ENCODE assay signal across 12 mouse cellular contexts in genomic region chr9:48711826-48712225, GRCm38 (mm10).
DNase-seq lines count a peak whose midpoint lies in the region; ATAC-seq and TF ChIP-seq lines count a peak whose summit lies in the region.
"Had no signal": no experiment of that assay in that cellular context is flagged by ENCODE, and none has a peak within 500 bp of the region (broad histone marks: within the 10 kb centered on the region; RNA-seq: fewer than 3 reads in every experiment).

No protein-coding gene starts in this region.

- TF ChIP-seq CTCF in lung, adult 2 months (IDR thresholded peaks at IDR 0.05; ENCODE audit: insufficient read depth, low read length), result no peak
- TF ChIP-seq CTCF in MEL (IDR thresholded peaks at IDR 0.05 in 2 of 3, conservative IDR thresholded peaks at IDR 0.05 in 1 of 3; ENCODE audit: control insufficient read depth in 1 of 3, insufficient read depth in 1 of 3, low read depth in 2 of 3, low read length in 3 of 3, poor library complexity in 1 of 3, severe bottlenecking in 1 of 3), result no peak; a peak in 1 of 6 replicates
- no peak for TF ChIP-seq CTCF in stomach, postnatal 0 days (IDR thresholded peaks at IDR 0.05; ENCODE audit: low read depth)

- peaks cover 2% of the 10 kb centered on the region; the same call in 1 of the 2 replicates for H3K27me3 ChIP-seq in lung, embryonic 16.5 days (ENCODE audit: control insufficient read depth, insufficient read depth, low read depth, low read length)
- no peaks in the 10 kb centered on the region for H3K27me3 ChIP-seq in MEL (ENCODE audit: control insufficient read depth in 1 of 2, insufficient read depth in 2 of 2, low read length in 2 of 2)
- H3K27me3 ChIP-seq in stomach, postnatal 0 days (ENCODE audit: control insufficient read depth, insufficient read depth, low read length), result no peaks in the 10 kb centered on the region
- H3K27me3 ChIP-seq: hindbrain, embryonic 15.5 days had no signal

- DNase-seq in lung, adult 2 months, result no peak
- peak; percentile 91 for DNase-seq in MEL (ENCODE audit: low read depth, low spot score)
- DNase-seq in stomach, postnatal 0 days (ENCODE audit: low spot score), result no peak
- DNase-seq in left cerebral cortex, postnatal 10 days (ENCODE audit: extremely low spot score in 1 of 2, low spot score in 2 of 2), result no peak
- DNase-seq: cerebellum, adult 8-10 months; kidney, adult 2 months; midbrain, embryonic 14.5 days had no signal

- no peak for TF ChIP-seq RAD21 in MEL (IDR thresholded peaks at IDR 0.05; ENCODE audit: low read depth, low read length)

- 59% methylated on average over 5 of the region's 5 CpGs for WGBS in lung, embryonic 16.5 days
- WGBS in lung, adult 2 months, result 71% methylated on average over 5 of the region's 5 CpGs
- WGBS in stomach, postnatal 0 days, result 77% methylated on average over 5 of the region's 5 CpGs

- peaks cover 2% of the 10 kb centered on the region; the same call in 1 of the 2 replicates for H3K36me3 ChIP-seq in lung, embryonic 16.5 days (ENCODE audit: control insufficient read depth, insufficient read depth, low read length)
- peaks cover 0 to 33% of the 10 kb centered on the region in 2 experiments; a peak in 2 of 4 replicates for H3K36me3 ChIP-seq in MEL (ENCODE audit: control insufficient read depth in 1 of 2, insufficient read depth in 2 of 2, low read length in 2 of 2)
- peaks cover 3% of the 10 kb centered on the region; the same call in 1 of the 2 replicates for H3K36me3 ChIP-seq in stomach, postnatal 0 days (ENCODE audit: control insufficient read depth, insufficient read depth, low read length)
- H3K36me3 ChIP-seq: hindbrain, embryonic 15.5 days had no signal

- TF ChIP-seq EP300 in MEL (IDR thresholded peaks at IDR 0.05; ENCODE audit: low read depth in 1 of 2, low read length in 2 of 2), result peak; percentile 86 to 92
- TF ChIP-seq EP300 in stomach, postnatal 0 days (optimal IDR thresholded peaks at IDR 0.05), result no peak

- H3K9ac ChIP-seq in lung, embryonic 16.5 days (ENCODE audit: low read length), result no peak overlapping the region; the same call in 1 of the 2 replicates
- H3K9ac ChIP-seq in MEL (ENCODE audit: control insufficient read depth, low read depth, low read length, poor library complexity, severe bottlenecking), result peak overlapping the region; percentile 82
- H3K9ac ChIP-seq in stomach, postnatal 0 days (ENCODE audit: low read length), result no peak overlapping the region
- H3K9ac ChIP-seq: hindbrain, embryonic 15.5 days had no signal

- TF ChIP-seq POLR2A in lung, adult 2 months (IDR thresholded peaks at IDR 0.05; ENCODE audit: borderline replicate concordance, extremely low read depth, low read depth, low read length), result no peak
- peak in 1 of 2 experiments; percentile 61; a peak in 1 of 4 replicates for TF ChIP-seq POLR2A in MEL (IDR thresholded peaks at IDR 0.05; ENCODE audit: control insufficient read depth in 1 of 2, insufficient read depth in 1 of 2, low read depth in 1 of 2, low read length in 2 of 2, poor library complexity in 1 of 2)

- ATAC-seq in lung, embryonic 16.5 days (ENCODE audit: low read depth), result no peak
- peak; percentile 64 for ATAC-seq in common myeloid progenitor, adult 5-6 weeks (replicated peaks; ENCODE audit: low read depth, poor library complexity, severe bottlenecking)
- ATAC-seq in stomach, postnatal 0 days (ENCODE audit: low FRiP score, low TSS enrichment), result no peak
- no peak for ATAC-seq in erythroid progenitor cell, adult 5-6 weeks (replicated peaks; ENCODE audit: low FRiP score, poor library complexity, severe bottlenecking)

- no peak overlapping the region for H3K4me3 ChIP-seq in lung, embryonic 16.5 days (ENCODE audit: low read length)
- H3K4me3 ChIP-seq in lung, adult 2 months (replicated peaks; ENCODE audit: extremely low read depth, low read depth, low read length), result no peak overlapping the region
- H3K4me3 ChIP-seq in MEL (ENCODE audit: control insufficient read depth in 1 of 2, insufficient read depth in 1 of 2, low read depth in 2 of 2, low read length in 2 of 2), result peak overlapping the region; percentile 40 to 58
- H3K4me3 ChIP-seq in stomach, postnatal 0 days (ENCODE audit: low read depth, low read length), result no peak overlapping the region
- H3K4me3 ChIP-seq: hindbrain, embryonic 15.5 days had no signal

- intact Hi-C loops in left cerebral cortex, postnatal 10 days (cut with DNase I), result no loop called here

- no peak overlapping the region for H3K4me2 ChIP-seq in lung, embryonic 16.5 days (ENCODE audit: low read depth, low read length)
- no peak overlapping the region for H3K4me2 ChIP-seq in stomach, postnatal 0 days (replicated peaks; ENCODE audit: low read depth)
- H3K4me2 ChIP-seq: heart, embryonic 11.5 days; hindbrain, embryonic 15.5 days had no signal

- H3K4me1 ChIP-seq in lung, embryonic 16.5 days (replicated peaks; ENCODE audit: control insufficient read depth, insufficient read depth, low read length), result peaks cover 25% of the 10 kb centered on the region
- peaks cover 13% of the 10 kb centered on the region for H3K4me1 ChIP-seq in lung, adult 2 months (ENCODE audit: control insufficient read depth, insufficient read depth, low read length)
- peaks cover 17 to 59% of the 10 kb centered on the region in 2 experiments for H3K4me1 ChIP-seq in MEL (ENCODE audit: control insufficient read depth in 1 of 2, insufficient read depth in 2 of 2, low read length in 2 of 2)
- no peaks in the 10 kb centered on the region for H3K4me1 ChIP-seq in stomach, postnatal 0 days (replicated peaks; ENCODE audit: control insufficient read depth, insufficient read depth)

- H3K27ac ChIP-seq in lung, embryonic 16.5 days (ENCODE audit: low read length), result peak overlapping the region; percentile 34; the same call in 1 of the 2 replicates
- peak overlapping the region; percentile 99 for H3K27ac ChIP-seq in MEL (ENCODE audit: control insufficient read depth, low read depth, low read length)
- H3K27ac ChIP-seq in stomach, postnatal 0 days (replicated peaks), result 0 out of 2 replicates have a peak overlapping the region, but pooled peaks have one; percentile 53
- H3K27ac ChIP-seq: hindbrain, embryonic 15.5 days had no signal

- no peaks in the 10 kb centered on the region for H3K9me3 ChIP-seq in lung, embryonic 16.5 days (ENCODE audit: control insufficient read depth, low read length)
- H3K9me3 ChIP-seq in MEL (replicated peaks; ENCODE audit: insufficient read depth, low read length), result no peaks in the 10 kb centered on the region
- no peaks in the 10 kb centered on the region for H3K9me3 ChIP-seq in stomach, postnatal 0 days (ENCODE audit: control insufficient read depth, low read length)
- H3K9me3 ChIP-seq: hindbrain, embryonic 15.5 days had no signal

- H3K79me2 ChIP-seq in MEL (ENCODE audit: control insufficient read depth, insufficient read depth, low read length, poor library complexity), result no peaks in the 10 kb centered on the region

TF ChIP-seq in MEL, 35 proteins besides CTCF, POLR2A, EP300 and RAD21 (continues in another document):
- peak; percentile 93 for TF ChIP-seq ZNF384 (IDR thresholded peaks at IDR 0.05; ENCODE audit: low read depth, low read length)
- TF ChIP-seq MAZ (IDR thresholded peaks at IDR 0.05; ENCODE audit: low read depth, low read length), result no peak
- peak; percentile 26; the same call in 1 of the 2 replicates for TF ChIP-seq MXI1 (IDR thresholded peaks at IDR 0.05; ENCODE audit: low read depth, low read length)
- 0 out of 2 replicates have a peak, but pooled peaks have one; percentile 60 for TF ChIP-seq HCFC1 (IDR thresholded peaks at IDR 0.05; ENCODE audit: low read depth, low read length)
- TF ChIP-seq GATA1 (IDR thresholded peaks at IDR 0.05; ENCODE audit: low read depth, low read length), result peak; percentile 68; the same call in 1 of the 2 replicates
- no peak for TF ChIP-seq CHD1 (IDR thresholded peaks at IDR 0.05; ENCODE audit: low read depth, low read length)
- peak; percentile 17; the same call in 1 of the 2 replicates for TF ChIP-seq BHLHE40 (IDR thresholded peaks at IDR 0.05; ENCODE audit: borderline replicate concordance, low read depth, low read length)
- TF ChIP-seq SIN3A (IDR thresholded peaks at IDR 0.05; ENCODE audit: low read length), result peak; percentile 76
- TF ChIP-seq TAL1 (IDR thresholded peaks at IDR 0.05; ENCODE audit: low read length), result peak; percentile 60
- no peak for TF ChIP-seq POLR2AphosphoS2 (IDR thresholded peaks at IDR 0.05; ENCODE audit: low read length)
- TF ChIP-seq POLR2AphosphoS5 (IDR thresholded peaks at IDR 0.05; ENCODE audit: borderline replicate concordance, low read depth, low read length), result no peak
- TF ChIP-seq NELFE (IDR thresholded peaks at IDR 0.05; ENCODE audit: low read depth, low read length), result peak; percentile 51; the same call in 1 of the 2 replicates
- no peak for TF ChIP-seq KAT2A (conservative IDR thresholded peaks at IDR 0.05; ENCODE audit: low read depth, low read length)
- TF ChIP-seq MAX (IDR thresholded peaks at IDR 0.05; ENCODE audit: low read length), result 0 out of 2 replicates have a peak, but pooled peaks have one; percentile 53
- TF ChIP-seq MEF2A (IDR thresholded peaks at IDR 0.05; ENCODE audit: extremely low read depth, insufficient replicate concordance, low read depth, low read length, poor library complexity, severe bottlenecking), result no peak
- peak; percentile 50; the same call in 1 of the 2 replicates for TF ChIP-seq MAFK (IDR thresholded peaks at IDR 0.05; ENCODE audit: borderline replicate concordance, low read depth, low read length)
- TF ChIP-seq TBP (IDR thresholded peaks at IDR 0.05; ENCODE audit: low read depth, low read length), result peak; percentile 57; the same call in 1 of the 2 replicates
- no peak for TF ChIP-seq USF1 (IDR thresholded peaks at IDR 0.05; ENCODE audit: low read depth, low read length)
- TF ChIP-seq GABPA (IDR thresholded peaks at IDR 0.05; ENCODE audit: low read depth, low read length), result peak; percentile 71
- peak; percentile 81 for TF ChIP-seq ETS1 (IDR thresholded peaks at IDR 0.05; ENCODE audit: low read depth, low read length)
- peak; percentile 84 for TF ChIP-seq TCF12 (IDR thresholded peaks at IDR 0.05; ENCODE audit: low read depth, low read length)
- peak; percentile 45; the same call in 1 of the 2 replicates for TF ChIP-seq RCOR1 (IDR thresholded peaks at IDR 0.05; ENCODE audit: low read depth, low read length)
- no peak for TF ChIP-seq ZKSCAN1 (IDR thresholded peaks at IDR 0.05; ENCODE audit: low read depth, low read length)
- TF ChIP-seq ZC3H11A (IDR thresholded peaks at IDR 0.05; ENCODE audit: low read depth, low read length), result 0 out of 2 replicates have a peak, but pooled peaks have one; percentile 11
- TF ChIP-seq MYB (IDR thresholded peaks at IDR 0.05; ENCODE audit: low read depth, low read length), result peak; percentile 90
- TF ChIP-seq MYC (IDR thresholded peaks at IDR 0.05; ENCODE audit: low read depth, low read length), result peak; percentile 30; the same call in 1 of the 2 replicates
- 0 out of 2 replicates have a peak, but pooled peaks have one; percentile 24 for TF ChIP-seq ELF1 (IDR thresholded peaks at IDR 0.05; ENCODE audit: low read depth, low read length)
- no peak for TF ChIP-seq JUND (IDR thresholded peaks at IDR 0.05; ENCODE audit: low read depth, low read length)

Comparison
In these comparisons a context has a peak if more than half of its experiments do, and no peak if none do; other contexts are left out.
1. H3K27ac ChIP-seq: peak in every context shown above with its lines; median percentile 99 in MEL; 53 in stomach, postnatal 0 days; 34 in lung, embryonic 16.5 days.
2. H3K4me3 ChIP-seq: peak in MEL (2 of 2); none in lung, embryonic 16.5 days (single experiment), lung, adult 2 months (single experiment) and stomach, postnatal 0 days (single experiment).